Mouse (Mus musculus) large intestine, adult 2 months (tissue): ENCODE measurements around the gene Spg7. TPM values are rescaled to one million over a fixed set of nuclear protein-coding genes. Genes with fewer than 3 reads are reported as not detected.

ENCODE experiments used
- DNase-seq: peaks from one replicate; pipeline ENCODE4 v3.0.0-alpha.2; 2012; ENCODE audit warnings: low read depth, low spot score
- WGBS: fragments of 180-500 bp; shearing (Covaris S2); methylation state at CpG from one replicate; pipeline ENCODE4 v1.1.7; 2018; 5-methylcytosine and 5-hydroxymethylcytosine counted together
- polyA plus RNA-seq: library from polyadenylated mRNA; depleted of rRNA; stranded (reverse); fragments of >200 nt; gene quantifications from 2 replicates; pipeline ENCODE4 v1.2.3, GENCODE M21; 2012; rRNA removed

Gene Spg7
- polyA plus RNA-seq, 1 experiment = 70.5 TPM

DNA sequence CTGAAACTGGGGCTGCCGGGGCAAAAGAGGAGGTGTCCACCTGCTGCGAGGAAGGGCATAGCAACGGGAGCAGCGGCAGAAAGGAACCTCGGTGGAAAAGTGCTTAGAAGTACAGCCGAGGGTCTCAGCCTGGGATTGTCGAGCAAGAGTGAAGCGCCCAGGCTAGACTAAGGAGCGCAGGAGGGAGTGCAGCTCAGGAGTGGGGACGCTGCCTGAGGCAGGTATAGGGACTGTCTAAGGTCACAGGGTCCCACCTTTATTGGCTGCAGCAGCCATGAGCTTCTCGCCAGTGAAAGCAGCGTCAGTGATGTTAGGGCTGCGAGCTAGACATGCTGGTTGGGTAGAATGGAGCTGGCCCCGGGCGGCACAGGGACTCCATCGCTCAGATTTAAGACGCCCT, 55.0 kb downstream of the Spg7 start:
- DNase-seq = no peak
- WGBS = 4% methylated on average over 17 of the region's 17 CpGs

DNA sequence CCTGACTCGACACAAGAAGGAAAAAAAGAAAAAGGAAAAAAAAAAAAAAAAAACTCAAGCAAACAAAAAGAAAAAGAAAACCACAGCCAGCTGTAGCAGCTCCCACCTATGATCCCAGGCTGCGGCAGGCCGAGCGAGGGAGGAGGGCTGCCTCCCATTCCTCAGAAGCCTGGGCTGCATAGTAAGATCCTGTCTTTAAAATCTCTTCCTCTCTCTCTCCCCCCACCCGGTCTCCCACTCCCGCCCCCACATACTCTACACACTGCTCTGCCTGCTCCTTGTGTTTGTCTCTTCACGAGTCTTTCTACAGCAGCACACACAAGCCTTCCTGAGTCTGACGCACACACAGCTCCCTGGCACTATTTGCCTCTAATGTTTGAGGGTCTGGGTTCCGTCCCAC, 59.3 kb downstream of the Spg7 start:
- no peak for DNase-seq
- WGBS = 55% methylated on average over 9 of the region's 9 CpGs

DNA sequence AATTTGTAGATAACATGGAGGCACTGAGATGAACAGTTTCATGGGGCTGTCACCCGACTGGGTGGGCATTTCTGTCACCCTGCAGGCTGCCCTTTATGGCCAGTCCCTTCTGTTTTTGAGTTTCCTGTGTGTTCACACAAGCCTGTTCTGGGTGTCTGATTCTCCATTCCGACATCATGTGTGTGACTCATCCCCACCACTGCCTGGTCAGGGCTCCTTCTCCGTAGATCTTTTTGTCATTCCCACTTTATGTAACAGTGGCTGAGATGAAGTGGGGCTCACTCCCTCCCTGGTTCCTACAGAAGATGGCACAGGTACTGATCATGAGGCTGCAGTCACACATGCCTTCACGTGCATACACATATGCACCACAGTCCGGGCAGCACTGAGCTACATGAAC, 59.9 kb downstream of the Spg7 start:
- no peak for DNase-seq
- WGBS = 68% methylated on average over 5 of the region's 5 CpGs

DNA sequence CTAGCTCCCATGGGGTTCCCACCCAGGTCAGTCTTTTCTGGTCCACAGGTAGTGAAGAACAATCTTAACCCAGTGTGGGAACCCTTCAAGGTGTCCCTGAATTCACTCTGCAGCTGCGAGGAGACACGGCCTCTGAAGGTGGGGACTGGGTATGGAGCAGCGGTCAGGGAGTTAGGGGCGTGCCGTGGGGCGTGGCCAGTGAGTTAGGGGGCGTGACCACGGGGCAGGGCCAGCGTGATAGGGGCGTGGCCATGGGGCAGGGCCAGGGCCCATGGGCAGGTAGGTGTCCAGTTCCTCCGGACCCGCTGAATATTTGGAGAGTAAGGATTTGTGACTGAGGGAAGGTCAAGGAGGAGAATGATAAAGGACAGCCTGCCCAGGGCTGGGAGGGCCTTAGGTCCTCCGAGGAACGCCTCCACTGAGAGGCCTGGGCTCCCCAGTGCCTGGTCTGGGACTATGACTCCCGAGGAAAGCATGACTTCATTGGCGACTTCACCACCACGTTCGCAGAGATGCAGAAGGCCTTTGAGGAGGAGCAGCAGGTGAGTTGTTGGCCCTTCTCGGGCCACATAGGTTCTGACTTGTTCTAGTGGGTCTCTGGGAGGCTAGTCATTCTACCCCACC, 63.6 kb downstream of the Spg7 start:
- no peak for DNase-seq
- WGBS = 9% methylated on average over 19 of the region's 19 CpGs

DNA sequence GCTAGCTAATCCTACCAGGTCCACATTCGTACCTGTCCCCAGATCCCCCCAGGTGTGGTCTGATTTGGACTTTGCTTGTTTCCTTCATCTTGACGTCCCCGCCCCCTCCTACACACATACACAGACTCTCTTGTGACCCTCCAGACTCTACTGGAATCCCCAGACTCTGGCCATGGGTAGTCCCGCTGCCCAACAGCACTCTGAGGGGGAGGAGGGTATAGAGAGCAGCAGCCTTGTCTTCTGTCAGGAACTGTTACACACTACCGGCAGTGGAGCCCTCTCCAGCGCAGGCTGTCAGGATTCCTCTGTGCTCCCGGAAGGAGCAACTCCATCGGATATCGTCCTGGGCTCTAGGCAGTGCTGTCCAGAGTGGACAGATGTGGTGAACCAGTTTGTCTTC, 68.3 kb downstream of the Spg7 start:
- 38% methylated on average over 9 of the region's 9 CpGs for WGBS
- no peak for DNase-seq

DNA sequence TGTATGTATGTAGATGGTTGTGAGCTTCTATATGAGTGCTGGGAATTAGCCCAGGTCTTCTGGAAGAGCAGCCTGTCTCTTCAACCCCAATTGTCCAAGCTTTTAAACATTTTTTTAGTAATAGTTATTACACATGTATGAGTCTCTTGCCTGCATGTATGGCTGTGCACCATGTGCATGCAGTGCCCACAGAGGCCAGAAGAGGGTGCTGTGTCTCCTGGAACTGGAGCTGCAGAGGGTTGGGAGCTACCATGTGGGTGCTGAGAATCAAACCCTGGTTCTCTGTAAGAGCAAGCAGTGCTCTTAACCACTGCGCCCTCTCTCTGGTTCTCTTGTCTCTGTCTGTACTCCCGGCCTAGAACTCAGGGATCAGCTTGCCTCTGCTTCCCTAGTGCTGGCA, 70.2 kb downstream of the Spg7 start:
- WGBS = 98% methylated on average over 2 of the region's 2 CpGs
- DNase-seq = no peak

DNA sequence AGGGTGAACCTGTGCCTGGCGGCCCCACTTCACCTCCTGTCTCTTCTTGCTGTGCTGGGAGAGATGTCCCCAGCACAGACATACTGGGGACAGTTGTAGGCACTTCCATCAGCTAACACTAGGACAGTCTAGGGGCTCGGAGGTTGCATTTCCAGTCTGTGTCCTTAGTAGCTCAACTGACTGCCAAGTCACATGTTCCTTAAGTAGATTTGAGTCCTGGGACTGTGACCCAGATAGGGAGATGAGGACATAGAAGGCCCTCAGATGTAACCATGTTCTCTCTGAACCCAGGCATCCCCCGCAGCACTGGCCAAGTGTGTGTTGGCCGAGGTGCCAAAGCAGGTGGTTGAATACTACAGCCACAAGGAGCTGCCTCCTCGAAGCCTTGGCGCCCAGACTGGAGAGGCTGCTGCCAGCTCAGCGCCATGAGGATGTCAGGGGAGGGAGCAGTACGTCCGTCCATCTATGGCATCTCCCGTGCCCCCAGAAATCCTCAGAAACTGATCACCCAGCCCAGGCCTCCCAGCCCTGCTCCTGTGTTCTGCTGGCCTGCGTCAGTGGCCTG, 71.5 kb downstream of the Spg7 start:
- 89% methylated on average over 11 of the region's 11 CpGs for WGBS
- no peak for DNase-seq

DNA sequence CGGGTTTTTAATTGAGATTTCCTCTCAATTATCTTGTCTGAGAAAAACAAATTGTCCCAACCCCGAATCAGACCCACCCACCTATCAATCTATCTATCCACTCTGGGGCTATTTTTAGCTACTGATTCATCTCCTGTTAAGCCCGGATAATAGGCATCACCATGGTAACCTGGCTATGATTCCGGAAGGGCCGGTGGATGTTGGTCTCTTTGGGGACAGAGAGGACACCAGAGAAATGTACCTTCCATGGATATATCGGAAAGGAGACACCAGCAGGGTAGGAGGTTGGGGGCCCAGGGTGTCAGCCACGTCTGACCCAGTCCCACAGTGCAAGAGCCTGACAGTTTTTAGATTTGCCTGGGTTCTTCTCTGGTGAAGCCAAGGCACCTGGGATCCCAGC, 72.7 kb downstream of the Spg7 start:
- DNase-seq = no peak
- 32% methylated on average over 7 of the region's 7 CpGs for WGBS

DNA sequence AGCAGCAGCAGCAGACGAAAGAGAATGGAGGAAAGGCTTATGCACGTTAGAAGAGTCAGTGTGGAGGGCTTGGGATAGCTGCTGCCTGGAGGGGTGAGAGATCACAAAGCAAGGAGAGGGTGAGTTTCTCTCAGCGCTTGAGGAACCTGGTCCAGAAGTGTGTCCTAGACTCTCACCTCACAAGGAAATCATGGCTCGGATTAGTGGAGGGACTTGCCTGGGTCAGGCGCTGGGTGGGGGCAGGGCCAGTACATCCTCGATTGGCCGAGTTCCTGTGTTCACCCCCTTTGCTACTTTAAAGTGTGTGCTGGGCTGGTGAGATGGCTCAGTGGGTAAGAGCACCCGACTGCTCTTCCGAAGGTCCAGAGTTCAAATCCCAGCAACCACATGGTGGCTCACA, 73.1 kb downstream of the Spg7 start:
- WGBS = 58% methylated on average over 9 of the region's 9 CpGs
- DNase-seq = no peak

DNA sequence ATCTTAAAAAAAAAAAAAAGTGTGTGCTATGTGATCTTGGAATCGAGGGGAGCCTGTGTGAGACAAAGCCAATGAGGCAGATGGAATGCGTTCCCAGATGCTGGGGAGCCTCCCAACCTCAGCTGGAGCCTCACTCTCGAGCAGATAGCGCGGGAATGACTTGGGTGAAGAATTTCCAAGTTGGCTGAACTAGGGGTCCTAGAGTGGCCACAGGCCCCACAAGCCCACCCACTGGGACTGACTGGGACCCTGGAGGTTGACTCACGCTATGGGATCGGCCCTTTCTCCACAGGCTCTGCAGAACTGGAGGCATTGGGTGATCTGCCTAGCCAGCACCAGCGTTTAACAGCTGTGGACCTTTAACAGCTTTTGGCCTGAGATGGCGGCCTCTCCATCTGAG, 73.5 kb downstream of the Spg7 start:
- 78% methylated on average over 9 of the region's 9 CpGs for WGBS
- DNase-seq = no peak

DNA sequence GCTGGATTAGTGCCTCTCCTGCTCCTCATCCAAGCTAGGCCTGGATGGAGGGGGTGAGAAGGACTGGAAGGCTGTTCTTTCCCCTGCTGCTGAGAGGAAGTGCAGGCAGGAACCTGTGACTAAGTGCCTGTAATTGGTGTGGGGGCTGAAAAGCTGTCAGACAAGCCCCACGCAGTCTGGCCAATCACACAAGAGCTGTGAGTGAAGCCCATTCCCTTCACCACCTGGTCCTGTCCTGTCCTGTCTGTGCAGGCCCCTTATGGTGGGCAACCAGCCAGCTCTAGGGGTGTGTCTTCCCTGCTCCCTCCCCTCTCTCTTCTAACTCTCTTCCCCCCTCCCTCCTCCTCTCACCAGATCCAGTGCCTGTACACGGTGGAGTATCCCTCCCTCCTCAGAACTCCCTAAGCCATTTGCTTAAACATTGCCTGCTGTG, 74.9 kb downstream of the Spg7 start:
- 37% methylated on average over 2 of the region's 2 CpGs for WGBS
- DNase-seq = no peak

DNA sequence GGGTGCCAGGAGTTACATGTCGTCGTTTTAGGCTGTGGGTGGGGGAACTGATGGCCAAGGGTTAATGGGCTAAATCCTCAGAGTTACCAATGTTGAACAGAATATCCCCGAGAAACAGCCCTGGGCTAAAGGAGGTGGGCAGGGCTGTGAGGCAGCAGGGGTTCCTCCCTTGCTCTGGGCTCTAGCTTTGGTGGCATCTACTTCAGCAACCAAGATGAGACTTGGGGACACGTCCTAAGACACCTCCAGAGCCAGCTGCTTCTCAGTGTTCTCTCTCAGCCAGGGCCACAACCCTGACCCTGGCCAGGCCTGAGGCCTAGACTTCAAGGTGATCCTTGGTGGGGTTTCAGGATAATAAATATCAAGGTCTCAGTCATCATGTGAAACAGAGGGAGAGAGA, 76.0 kb downstream of the Spg7 start:
- DNase-seq = no peak
- WGBS = 66% methylated on average over 4 of the region's 4 CpGs

DNA sequence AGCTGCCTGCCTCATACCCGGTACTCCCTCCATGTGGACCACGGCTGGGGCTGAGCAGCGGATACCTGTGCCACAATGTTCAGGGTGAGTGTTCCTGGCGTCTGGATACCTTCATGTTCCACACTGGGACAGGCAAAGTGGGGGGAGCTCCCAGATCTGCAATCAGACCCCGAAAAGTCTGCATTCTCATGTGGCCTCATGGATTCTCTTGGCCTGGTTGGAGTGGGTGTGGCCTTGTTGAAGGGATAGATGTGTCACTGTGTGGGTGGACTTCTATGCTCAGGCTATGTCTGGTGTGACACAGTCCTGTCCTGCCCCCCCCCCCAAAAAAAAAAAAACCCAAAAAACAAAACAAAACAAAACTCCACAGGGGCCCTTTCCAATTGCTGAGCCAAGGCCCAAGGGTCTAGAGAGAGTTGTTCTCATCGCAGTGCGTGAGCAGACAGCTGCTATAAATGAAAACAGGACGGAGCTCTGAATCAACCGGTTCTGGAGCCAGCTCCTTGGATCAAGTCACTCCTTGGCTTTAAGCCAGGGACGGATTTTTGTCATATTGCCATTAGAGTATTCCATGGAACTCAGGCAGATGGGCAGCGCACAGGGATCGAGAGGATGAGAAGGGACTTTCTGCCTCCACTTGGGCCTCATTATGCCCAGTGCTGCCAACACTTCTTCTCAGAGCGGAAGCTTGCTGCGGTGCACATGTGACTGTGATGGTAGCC, 79.2 kb downstream of the Spg7 start:
- WGBS = 58% methylated on average over 14 of the region's 14 CpGs
- DNase-seq = peak; percentile 13

DNA sequence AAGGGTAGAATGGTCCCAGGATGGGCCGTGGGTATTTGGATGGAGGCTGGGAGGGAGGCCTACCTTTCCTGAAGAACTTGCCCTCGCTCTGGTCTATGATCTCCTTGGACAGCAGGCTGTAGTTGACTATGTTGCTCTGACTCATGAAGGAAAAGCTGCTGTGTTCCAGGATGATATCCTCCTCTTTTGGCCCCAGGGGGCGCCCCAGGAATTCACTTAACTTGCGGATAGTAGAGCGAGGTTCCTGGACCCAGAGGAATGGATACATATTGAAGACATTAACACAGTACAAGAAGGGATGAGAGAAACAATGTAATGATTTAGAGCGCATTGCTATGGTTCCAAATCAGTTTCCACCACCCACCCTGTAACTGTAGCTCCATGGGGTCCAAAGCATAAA, 82.5 kb downstream of the Spg7 start:
- DNase-seq = peak; percentile 42
- WGBS = 46% methylated on average over 6 of the region's 6 CpGs

DNA sequence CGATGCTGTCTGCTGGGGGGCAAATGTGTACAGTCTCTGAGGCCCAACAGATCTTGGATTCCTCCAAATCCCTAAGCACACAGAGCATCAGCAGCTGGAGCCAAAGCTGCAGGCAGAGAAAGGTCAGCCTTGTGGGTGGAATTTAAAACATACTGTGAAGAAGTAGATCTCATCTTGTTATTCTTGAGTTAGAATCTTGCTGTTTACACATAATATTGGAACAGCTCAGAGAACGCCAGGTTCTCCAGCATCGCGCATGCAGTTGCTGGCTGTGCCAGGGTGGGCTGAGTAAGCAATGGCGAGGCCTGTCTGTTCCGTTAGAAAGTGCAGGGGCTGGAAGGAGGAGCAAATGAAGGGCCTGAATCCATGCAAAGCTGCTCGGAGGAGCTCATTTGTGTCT, 83.6 kb downstream of the Spg7 start:
- DNase-seq = no peak
- WGBS = 69% methylated on average over 7 of the region's 7 CpGs

Other genes starting within 250 kb of the Spg7 start
- gene Cdh15, start 215.0 kb upstream of the Spg7 start, polyA plus RNA-seq = 0.05 TPM in 1 of 2 replicates, not detected in the other
- gene Ankrd11, start 20.7 kb upstream of the Spg7 start, polyA plus RNA-seq = 30.1 and 48.1 TPM in 2 replicates
- gene Rpl13, start 39.4 kb downstream of the Spg7 start, polyA plus RNA-seq = 1,989 and 2,281 TPM in 2 replicates
- gene Cpne7, start 54.4 kb downstream of the Spg7 start, polyA plus RNA-seq = 0.53 and 0.97 TPM in 2 replicates
- 0.99 and 1.2 TPM in 2 replicates for gene Sult5a1, start 95.4 kb downstream of the Spg7 start, polyA plus RNA-seq
- gene Dpep1, start 123.3 kb downstream of the Spg7 start, polyA plus RNA-seq = 627 and 877 TPM in 2 replicates
- gene Chmp1a, start 149.8 kb downstream of the Spg7 start, polyA plus RNA-seq = 138 and 168 TPM in 2 replicates
- 0.24 and 0.69 TPM in 2 replicates for gene Spata33, start 149.9 kb downstream of the Spg7 start, polyA plus RNA-seq
- gene Cdk10, start 161.9 kb downstream of the Spg7 start, polyA plus RNA-seq = 37.4 and 38.5 TPM in 2 replicates
- gene Spata2l, start 173.3 kb downstream of the Spg7 start, polyA plus RNA-seq = 7.8 and 9.0 TPM in 2 replicates
- gene Zfp276, start 191.3 kb downstream of the Spg7 start, polyA plus RNA-seq = 22.3 and 31.6 TPM in 2 replicates
- 32.9 and 47.0 TPM in 2 replicates for gene Vps9d1, start 191.4 kb downstream of the Spg7 start, polyA plus RNA-seq